Mouse (Mus musculus) testis, postnatal 10 days (tissue): ENCODE measurements around the gene Zfp11.

Experiments used
- DNase-seq: peaks from one replicate; pipeline ENCODE4 v3.0.0; 2021; ENCODE audit warnings: low spot score

Zfp11 gene

GRCm38 (mm10) chr5:129611060-129611459 lies 58.8 kb downstream of the Zfp11 start:
- DNase-seq, result peak; percentile 87

DNA sequence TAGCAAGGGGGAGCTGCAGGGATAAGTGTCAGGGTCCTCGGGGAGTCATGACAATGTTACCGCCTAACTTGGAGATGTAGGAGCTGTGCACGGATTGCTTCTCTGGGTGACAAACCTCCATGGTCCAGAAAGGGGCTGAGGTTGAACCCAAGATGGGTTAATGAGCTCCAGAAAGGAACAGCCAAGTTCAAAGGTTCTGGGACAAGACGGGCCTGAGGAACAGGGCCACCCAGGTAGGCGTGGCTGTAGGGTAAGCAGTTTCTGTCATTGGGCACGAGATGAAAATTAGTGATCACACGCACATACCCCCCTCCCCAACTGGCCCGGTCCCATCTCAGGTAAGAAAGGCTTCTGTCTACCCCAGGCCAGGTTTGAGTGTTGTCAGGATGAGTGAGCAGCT lies 62.4 kb downstream of the Zfp11 start:
- no peak for DNase-seq
